Mouse (Mus musculus) MEL (cell line): ENCODE data around the gene Wwtr1. TPM values are rescaled to one million over a fixed set of nuclear protein-coding genes. Genes with fewer than 3 reads are reported as not detected.

Experiments
- DNase-seq: peaks from one replicate; pipeline ENCODE4 v3.0.0; 2011; ENCODE audit warnings: low read depth, low spot score
- H3K27ac ChIP-seq: 2 replicates; pipeline ENCODE4 v1.5.1; 2012; ENCODE audit warnings: low read depth, mild to moderate bottlenecking, control low read depth, low read length, moderate library complexity; ENCODE audit not compliant: control insufficient read depth
- H3K27me3 ChIP-seq, 2 experiments: fragments of 150-350 bp in 1 of 2; sonication (generic) in 1 of 2; 2 replicates each; pipeline ENCODE4 v1.6.1; 2012; ENCODE audit warnings: low read length in 2 of 2, mild to moderate bottlenecking in 2 of 2, improper control_type of control experiment in 1 of 2, moderate library complexity in 1 of 2; ENCODE audit not compliant: insufficient read depth in 2 of 2, control insufficient read depth in 1 of 2
- H3K36me3 ChIP-seq, 2 experiments: 2 replicates each; pipeline ENCODE4 v1.6.1; 2012 to 2014; ENCODE audit warnings: low read length in 2 of 2, improper control_type of control experiment in 1 of 2, inconsistent platforms in 1 of 2, mild to moderate bottlenecking in 1 of 2; ENCODE audit not compliant: insufficient read depth in 2 of 2, control insufficient read depth in 1 of 2
- H3K4me1 ChIP-seq, 2 experiments: fragments of 150-350 bp in 1 of 2; sonication (generic) in 1 of 2; 2 replicates each; pipeline ENCODE4 v1.6.1; 2012; ENCODE audit warnings: low read length in 2 of 2, improper control_type of control experiment in 1 of 2, mild to moderate bottlenecking in 1 of 2; ENCODE audit not compliant: insufficient read depth in 2 of 2, control insufficient read depth in 1 of 2
- H3K4me3 ChIP-seq, 2 experiments: fragments of 150-350 bp in 1 of 2; sonication (generic) in 1 of 2; 2 replicates each; pipeline ENCODE4 v1.5.1; 2012; ENCODE audit warnings: low read depth in 2 of 2, low read length in 2 of 2, mild to moderate bottlenecking in 2 of 2, moderate library complexity in 2 of 2, control low read depth in 1 of 2, improper control_type of control experiment in 1 of 2; ENCODE audit not compliant: control insufficient read depth in 1 of 2, insufficient read depth in 1 of 2
- H3K79me2 ChIP-seq: 2 replicates; pipeline ENCODE4 v1.6.1; 2012; ENCODE audit warnings: mild to moderate bottlenecking, low read length, moderate library complexity; ENCODE audit not compliant: control insufficient read depth, poor library complexity, insufficient read depth
- H3K9ac ChIP-seq: 2 replicates; pipeline ENCODE4 v1.6.1; 2012; ENCODE audit warnings: low read depth, mild to moderate bottlenecking, control low read depth, low read length, moderate library complexity; ENCODE audit not compliant: control insufficient read depth, poor library complexity, severe bottlenecking
- H3K9me3 ChIP-seq: fragments of 150-350 bp; sonication (generic); replicated peaks from 2 replicates; pipeline ENCODE4 v1.6.1; 2012; ENCODE audit warnings: mild to moderate bottlenecking, low read length, improper control_type of control experiment, moderate library complexity; ENCODE audit not compliant: insufficient read depth
- CHD2 ChIP-seq: IDR thresholded peaks from 2 replicates; pipeline ENCODE4 v1.6.1; 2011; ENCODE audit warnings: low read length, improper control_type of control experiment
- ELF1 ChIP-seq: IDR thresholded peaks from 2 replicates; pipeline ENCODE4 v1.6.1; 2014; ENCODE audit warnings: low read depth, mild to moderate bottlenecking, inconsistent platforms, low read length, improper control_type of control experiment, moderate library complexity
- ETS1 ChIP-seq: IDR thresholded peaks from 2 replicates; pipeline ENCODE4 v1.6.1; 2012; ENCODE audit warnings: low read depth, mild to moderate bottlenecking, inconsistent platforms, low read length, improper control_type of control experiment, moderate library complexity
- GABPA ChIP-seq: IDR thresholded peaks from 2 replicates; pipeline ENCODE4 v1.6.1; 2012; ENCODE audit warnings: low read depth, mild to moderate bottlenecking, inconsistent platforms, low read length, improper control_type of control experiment, moderate library complexity
- GATA1 ChIP-seq: IDR thresholded peaks from 2 replicates; pipeline ENCODE4 v1.6.1; 2011; ENCODE audit warnings: low read depth, low read length, improper control_type of control experiment
- HCFC1 ChIP-seq: IDR thresholded peaks from 2 replicates; pipeline ENCODE4 v1.6.1; 2012; ENCODE audit warnings: low read depth, mild to moderate bottlenecking, inconsistent platforms, low read length, improper control_type of control experiment, moderate library complexity
- MAFK ChIP-seq: IDR thresholded peaks from 2 replicates; pipeline ENCODE4 v1.6.1; 2011; ENCODE audit warnings: low read depth, mild to moderate bottlenecking, low read length, improper control_type of control experiment, borderline replicate concordance
- MAX ChIP-seq: IDR thresholded peaks from 2 replicates; pipeline ENCODE4 v1.6.1; 2011; ENCODE audit warnings: low read length, improper control_type of control experiment
- MXI1 ChIP-seq: IDR thresholded peaks from 2 replicates; pipeline ENCODE4 v1.6.1; 2011; ENCODE audit warnings: mild to moderate bottlenecking, low read depth, low read length, improper control_type of control experiment
- MYC ChIP-seq: IDR thresholded peaks from 2 replicates; pipeline ENCODE4 v1.6.1; 2011; ENCODE audit warnings: low read depth, mild to moderate bottlenecking, low read length, improper control_type of control experiment, moderate library complexity
- NELFE ChIP-seq: IDR thresholded peaks from 2 replicates; pipeline ENCODE4 v1.6.1; 2011; ENCODE audit warnings: low read depth, low read length, improper control_type of control experiment
- POLR2AphosphoS5 ChIP-seq: IDR thresholded peaks from 2 replicates; pipeline ENCODE4 v1.6.1; 2012; ENCODE audit warnings: low read depth, borderline replicate concordance, mild to moderate bottlenecking, inconsistent platforms, low read length, moderate library complexity, mixed read lengths
- RCOR1 ChIP-seq: IDR thresholded peaks from 2 replicates; pipeline ENCODE4 v1.6.1; 2012; ENCODE audit warnings: low read depth, mild to moderate bottlenecking, inconsistent platforms, low read length, improper control_type of control experiment
- SIN3A ChIP-seq: IDR thresholded peaks from 2 replicates; pipeline ENCODE4 v1.6.1; 2012; ENCODE audit warnings: low read length, improper control_type of control experiment, inconsistent platforms
- SMC3 ChIP-seq: IDR thresholded peaks from 2 replicates; pipeline ENCODE4 v1.6.1; 2011; ENCODE audit warnings: low read depth, low read length, improper control_type of control experiment
- UBTF ChIP-seq: IDR thresholded peaks from 2 replicates; pipeline ENCODE4 v1.6.1; 2012; ENCODE audit warnings: low read depth, mild to moderate bottlenecking, inconsistent platforms, low read length, improper control_type of control experiment, moderate library complexity, borderline replicate concordance; ENCODE audit not compliant: insufficient read depth
- USF1 ChIP-seq: IDR thresholded peaks from 2 replicates; pipeline ENCODE4 v1.6.1; 2014; ENCODE audit warnings: low read depth, mild to moderate bottlenecking, inconsistent platforms, low read length, improper control_type of control experiment, moderate library complexity
- USF2 ChIP-seq, 2 experiments: IDR thresholded peaks; 2 replicates each; pipeline ENCODE4 v1.6.1; 2011 to 2012; ENCODE audit warnings: improper control_type of control experiment in 2 of 2, low read length in 2 of 2, borderline replicate concordance in 1 of 2, inconsistent platforms in 1 of 2, low read depth in 1 of 2, mild to moderate bottlenecking in 1 of 2; ENCODE audit not compliant: insufficient read depth in 1 of 2
- ZC3H11A ChIP-seq: IDR thresholded peaks from 2 replicates; pipeline ENCODE4 v1.6.1; 2012; ENCODE audit warnings: low read depth, mild to moderate bottlenecking, inconsistent platforms, low read length, improper control_type of control experiment
- ZMIZ1 ChIP-seq: IDR thresholded peaks from 2 replicates; pipeline ENCODE4 v1.6.1; 2012; ENCODE audit warnings: low read depth, mild to moderate bottlenecking, inconsistent platforms, low read length, improper control_type of control experiment, moderate library complexity
- polyA plus RNA-seq, 2 experiments: library from polyadenylated mRNA; stranded (reverse) in 1 of 2; unstranded in 1 of 2; fragments of >175 nt in 1 of 2; fragments of >200 nt in 1 of 2; gene quantifications; 2 replicates each; pipeline versions ENCODE4 v1.2.1 to v1.2.4; 2012; ENCODE audit warnings: low replicate concordance in 2 of 2, low read depth in 1 of 2; ENCODE audit not compliant: insufficient read length in 2 of 2, insufficient read depth in 1 of 2, missing spikeins in 1 of 2
- total RNA-seq: library from RNA; depleted of rRNA; stranded (reverse); fragments of 300-350 nt; gene quantifications from 2 replicates; pipeline ENCODE4 v1.2.3, GENCODE M21; 2012

Wwtr1 gene
- total and polyA plus RNA-seq, 3 experiments: not detected

DNA sequence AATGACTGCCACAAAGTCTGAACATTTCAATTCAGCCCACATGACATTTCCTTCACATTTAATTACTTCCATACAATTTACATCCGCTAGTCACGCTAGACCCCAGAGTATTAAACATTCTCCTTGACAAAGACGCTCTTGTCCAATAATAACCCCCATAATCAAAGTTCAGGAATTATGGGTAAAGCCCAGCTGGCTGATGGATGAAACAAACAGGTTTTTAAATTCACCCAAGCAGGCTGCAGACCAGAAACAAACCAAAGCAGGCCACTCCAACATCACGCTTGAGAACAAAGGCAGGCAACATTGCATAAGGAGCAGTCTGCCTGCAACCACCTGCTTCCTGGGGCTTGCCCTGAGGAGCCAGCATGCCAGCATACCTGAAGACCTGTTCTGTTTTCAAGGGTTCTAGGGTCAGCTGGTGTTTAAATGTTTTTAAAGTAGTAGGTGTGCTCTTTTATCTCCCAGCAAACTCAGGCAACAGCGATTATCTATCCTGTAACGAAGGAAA, 12.7 kb downstream of the Wwtr1 start:
- no peak overlapping the region for H3K4me3 ChIP-seq
- no peaks in the 10 kb centered on the region for H3K9me3 ChIP-seq
- H3K27me3 ChIP-seq: no peaks in the 10 kb centered on the region
- no peaks in the 10 kb centered on the region for H3K4me1 ChIP-seq
- H3K27ac ChIP-seq: no peak overlapping the region
- no peak overlapping the region for H3K9ac ChIP-seq
- H3K36me3 ChIP-seq: no peaks in the 10 kb centered on the region
- no peak for DNase-seq
- TF ChIP-seq MYC (no peak), NELFE (no peak), MAFK (no peak), ETS1 (no peak), MAX (no peak)
- no peaks in the 10 kb centered on the region for H3K79me2 ChIP-seq

DNA sequence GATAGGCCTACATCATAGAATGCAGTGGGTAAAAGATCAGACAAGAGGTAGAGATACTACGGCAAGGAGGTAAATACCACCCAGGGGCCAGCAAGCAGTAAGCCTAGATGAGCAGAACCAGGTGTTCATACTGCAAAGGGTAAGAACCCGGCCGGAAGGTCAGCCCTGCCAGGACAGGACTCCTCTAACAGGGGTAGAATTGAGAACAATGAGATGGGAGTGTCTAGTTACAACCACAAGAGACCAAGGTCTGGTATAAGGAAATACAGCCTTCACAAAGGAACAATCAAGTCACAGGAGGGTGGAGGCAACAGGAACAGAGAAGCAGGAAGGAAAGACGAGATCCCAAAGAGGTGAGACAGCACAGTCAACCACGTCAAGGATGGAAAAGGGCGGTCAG, 16.9 kb downstream of the Wwtr1 start:
- Histone ChIP-seq H3K4me3 (no peak overlapping the region), H3K27me3 (no peaks in the 10 kb centered on the region; a peak in 1 of 4 replicates), H3K9me3 (no peaks in the 10 kb centered on the region), H3K4me1 (no peaks in the 10 kb centered on the region), H3K79me2 (no peaks in the 10 kb centered on the region), H3K27ac (no peak overlapping the region), H3K9ac (no peak overlapping the region), H3K36me3 (no peaks in the 10 kb centered on the region)
- no peak for TF ChIP-seq MXI1
- no peak for TF ChIP-seq GATA1
- no peak for TF ChIP-seq GABPA
- TF ChIP-seq SMC3: no peak
- no peak for TF ChIP-seq ELF1
- TF ChIP-seq RCOR1: no peak
- no peak for TF ChIP-seq USF1
- TF ChIP-seq USF2 (IDR thresholded peaks at IDR 0.05; ENCODE audit: borderline replicate concordance in 1 of 2, insufficient read depth in 1 of 2, low read depth in 1 of 2, low read length in 2 of 2): no peak
- TF ChIP-seq ETS1: no peak
- TF ChIP-seq HCFC1: no peak
- TF ChIP-seq CHD2: no peak
- TF ChIP-seq POLR2AphosphoS5: no peak
- TF ChIP-seq ZMIZ1: no peak
- no peak for TF ChIP-seq SIN3A
- TF ChIP-seq ZC3H11A: no peak
- no peak for TF ChIP-seq NELFE
- TF ChIP-seq MAX: no peak
- no peak for TF ChIP-seq UBTF
- DNase-seq: no peak
